Mouse (Mus musculus) forebrain, embryonic 14.5 days (tissue): ENCODE measurements at regions not wholly inside any gene's neighbourhood (a gene's known extent, or its start where the extent isn't known, plus 50 kb on each side); places are given as distances from the start of the nearest gene placed in this dataset.

Source experiments
- ATAC-seq: fragments of 200-750 bp; cut with Nextera tagmentation; 2 replicates; pipeline ENCODE4 v1.8.0; 2017; ENCODE audit warnings: mild to moderate bottlenecking, moderate library complexity
- DNase-seq: peaks from one replicate; pipeline ENCODE4 v3.0.0-alpha.2; 2015; ENCODE audit warnings: low spot score
- H3K27ac ChIP-seq: fragments of 300-500 bp; sonication (generic); 2 replicates; pipeline ENCODE4 v1.5.1; 2014; ENCODE audit warnings: low read depth, mild to moderate bottlenecking, control low read depth, low read length, moderate library complexity
- H3K27me3 ChIP-seq: fragments of 300-500 bp; sonication (generic); replicated peaks from 2 replicates; pipeline ENCODE4 v1.6.1; 2014; ENCODE audit warnings: low read length, control low read depth, mixed read lengths; ENCODE audit not compliant: control insufficient read depth, insufficient read depth
- H3K36me3 ChIP-seq: fragments of 300-500 bp; sonication (generic); 2 replicates; pipeline ENCODE4 v1.6.1; 2014; ENCODE audit warnings: low read length, control low read depth; ENCODE audit not compliant: control insufficient read depth, insufficient read depth
- H3K4me1 ChIP-seq: fragments of 300-500 bp; sonication (generic); 2 replicates; pipeline ENCODE4 v1.6.1; 2014; ENCODE audit warnings: antibody characterized with exemption, low read length, control low read depth; ENCODE audit not compliant: control insufficient read depth, insufficient read depth
- H3K4me2 ChIP-seq: fragments of 300-500 bp; sonication (generic); 2 replicates; pipeline ENCODE4 v1.6.1; 2014; ENCODE audit warnings: mild to moderate bottlenecking, control low read depth, low read length
- H3K4me3 ChIP-seq: fragments of 300-500 bp; sonication (generic); 2 replicates; pipeline ENCODE4 v1.5.1; 2014; ENCODE audit warnings: low read depth, low read length, control low read depth
- H3K9ac ChIP-seq: fragments of 300-500 bp; sonication (generic); 2 replicates; pipeline ENCODE4 v1.6.1; 2014; ENCODE audit warnings: mild to moderate bottlenecking, low read length, control low read depth, moderate library complexity
- H3K9me3 ChIP-seq: fragments of 300-500 bp; sonication (generic); replicated peaks from 2 replicates; pipeline ENCODE4 v1.6.1; 2016; ENCODE audit warnings: low read length, control low read depth, mixed read lengths; ENCODE audit not compliant: control insufficient read depth
- WGBS: fragments of 180-500 bp; shearing (Covaris S2); extraction: QIAGEN DNeasy Blood & Tissue Kit; methylation state at CpG from one replicate; pipeline ENCODE4 v1.1.7; 2014; 5-methylcytosine and 5-hydroxymethylcytosine counted together

DNA sequence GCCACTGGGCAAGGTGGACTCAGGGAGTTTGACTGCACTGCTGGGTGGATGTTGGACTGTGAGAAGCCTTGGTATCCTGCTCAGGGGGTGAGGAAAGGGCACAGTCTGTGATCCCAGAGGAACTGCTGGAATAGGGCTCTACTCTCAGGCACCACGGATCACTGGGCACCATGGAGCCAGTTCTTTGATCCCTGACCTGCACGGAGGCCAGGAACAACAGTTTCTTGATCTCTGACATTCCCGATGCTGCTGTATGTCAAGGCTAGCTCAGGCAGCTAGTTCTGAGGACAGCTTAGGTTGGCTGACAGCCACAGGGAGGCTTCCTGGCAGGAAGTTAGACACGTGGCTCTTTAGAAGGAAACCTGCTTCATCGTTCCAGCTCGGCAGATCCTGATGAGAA, 289.5 kb upstream of the Slit2 start:
- Histone ChIP-seq H3K4me1 (no peaks in the 10 kb centered on the region), H3K36me3 (no peaks in the 10 kb centered on the region), H3K4me3 (no peak overlapping the region), H3K27ac (no peak overlapping the region), H3K9ac (no peak overlapping the region), H3K9me3 (no peaks in the 10 kb centered on the region), H3K27me3 (no peaks in the 10 kb centered on the region), H3K4me2 (no peak overlapping the region)
- no peak for DNase-seq
- 88% methylated on average over 6 of the region's 6 CpGs for WGBS
- ATAC-seq: no peak

DNA sequence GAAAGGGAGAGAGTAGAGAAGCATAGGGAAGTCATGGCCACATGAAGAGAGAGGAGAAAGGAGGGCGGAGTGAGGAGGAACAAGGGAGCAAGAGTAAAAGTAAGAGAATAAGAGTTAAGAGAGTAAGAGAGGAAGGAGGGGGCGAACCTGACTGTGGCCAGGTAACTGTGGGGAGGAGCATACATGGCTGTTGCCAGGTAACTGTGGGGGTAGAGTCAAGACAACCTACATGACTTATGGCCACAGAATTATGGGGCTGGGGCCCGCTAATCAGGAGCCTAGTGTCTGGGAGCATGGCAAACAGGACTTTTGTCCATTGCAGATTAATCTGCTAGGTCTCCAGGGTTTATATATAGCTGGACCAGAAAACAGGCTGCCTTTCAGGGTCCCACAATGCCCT, 289.0 kb upstream of the Slit2 start:
- Histone ChIP-seq H3K4me3 (no peak overlapping the region), H3K4me2 (no peak overlapping the region), H3K9me3 (no peaks in the 10 kb centered on the region), H3K36me3 (no peaks in the 10 kb centered on the region), H3K27me3 (no peaks in the 10 kb centered on the region), H3K4me1 (no peaks in the 10 kb centered on the region), H3K27ac (no peak overlapping the region), H3K9ac (no peak overlapping the region)
- WGBS: 96% methylated on average over 3 of the region's 3 CpGs
- DNase-seq (no peak), ATAC-seq (no peak)

DNA sequence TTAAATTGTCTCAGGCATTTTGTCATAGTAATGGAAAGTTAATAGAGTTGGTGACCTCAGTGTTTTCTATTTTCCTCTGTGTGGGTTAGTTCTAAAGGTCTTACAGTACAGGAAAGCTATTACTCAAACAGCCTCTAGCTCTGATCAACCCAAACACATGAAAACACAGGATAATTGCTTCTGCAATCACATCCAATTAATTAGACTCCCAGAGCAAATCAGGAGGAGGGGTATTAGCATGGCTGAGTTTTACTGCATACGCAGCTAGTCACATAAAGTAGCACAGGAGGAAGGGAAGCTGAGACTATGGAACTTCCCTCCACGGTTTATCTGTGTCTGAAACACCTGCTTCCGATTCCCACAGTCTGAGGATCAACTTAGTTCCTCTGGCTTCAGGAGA, 288.3 kb upstream of the Slit2 start:
- 73% methylated on average over 3 of the region's 3 CpGs for WGBS

DNA sequence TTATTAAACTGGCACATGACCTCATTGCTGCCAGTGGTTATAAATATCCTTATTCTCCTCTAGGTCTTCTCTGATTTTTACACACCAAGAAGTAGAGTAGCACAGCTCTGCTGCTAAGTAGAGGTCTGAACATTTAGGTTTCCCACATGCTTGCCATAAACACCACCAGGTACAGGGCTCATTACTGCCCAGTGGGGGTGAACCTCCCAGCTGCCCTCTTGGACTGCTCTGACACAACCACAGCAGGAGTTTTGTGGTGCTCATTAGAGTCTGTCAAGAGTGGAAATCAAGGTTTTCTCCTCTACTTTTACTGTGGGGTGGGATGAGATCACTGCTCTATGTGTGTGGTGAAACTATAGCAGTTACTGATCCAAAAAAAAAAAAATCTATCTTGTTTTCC, 271.4 kb upstream of the Slit2 start:
- ATAC-seq: no peak
- Histone ChIP-seq H3K27me3 (no peaks in the 10 kb centered on the region), H3K9ac (no peak overlapping the region), H3K9me3 (no peaks in the 10 kb centered on the region), H3K4me1 (no peaks in the 10 kb centered on the region), H3K4me2 (no peak overlapping the region), H3K4me3 (no peak overlapping the region), H3K36me3 (no peaks in the 10 kb centered on the region), H3K27ac (no peak overlapping the region)
- no peak for DNase-seq

More for the DNA sequence above, 288.3 kb upstream of the Slit2 start:
- H3K27me3 ChIP-seq: no peaks in the 10 kb centered on the region
- ATAC-seq (no peak), DNase-seq (no peak)
- no peak overlapping the region for H3K4me3 ChIP-seq
- no peak overlapping the region for H3K27ac ChIP-seq
- H3K4me2 ChIP-seq: no peak overlapping the region
- no peak overlapping the region for H3K9ac ChIP-seq
- no peaks in the 10 kb centered on the region for H3K9me3 ChIP-seq
- H3K4me1 ChIP-seq: no peaks in the 10 kb centered on the region
- no peaks in the 10 kb centered on the region for H3K36me3 ChIP-seq

DNA sequence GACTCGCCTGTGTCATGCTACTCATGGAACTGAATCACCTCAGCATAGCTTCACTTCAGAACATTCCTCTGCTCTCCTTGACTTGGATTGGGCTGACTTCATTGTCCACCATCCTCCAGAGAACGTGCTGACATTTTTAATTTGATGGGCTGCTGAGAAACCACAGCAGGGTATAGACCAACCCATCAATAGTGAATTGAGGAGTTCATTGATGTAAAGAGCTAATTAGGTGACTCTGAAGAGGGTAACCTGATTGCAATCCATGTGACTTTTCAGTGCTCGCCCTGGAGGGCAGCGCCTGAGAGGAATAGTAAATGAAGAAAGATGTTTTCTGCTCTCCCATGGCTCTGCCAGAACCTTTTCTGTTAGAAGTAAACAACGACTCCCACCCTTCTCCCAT, 268.6 kb upstream of the Slit2 start:
- no peaks in the 10 kb centered on the region for H3K36me3 ChIP-seq
- WGBS: 13% methylated on average over 5 of the region's 5 CpGs
- no peak overlapping the region for H3K9ac ChIP-seq
- no peak overlapping the region for H3K4me2 ChIP-seq
- DNase-seq (no peak), ATAC-seq (no peak)
- H3K9me3 ChIP-seq: no peaks in the 10 kb centered on the region
- no peaks in the 10 kb centered on the region for H3K4me1 ChIP-seq
- H3K27ac ChIP-seq: no peak overlapping the region
- H3K27me3 ChIP-seq: no peaks in the 10 kb centered on the region
- H3K4me3 ChIP-seq: no peak overlapping the region

DNA sequence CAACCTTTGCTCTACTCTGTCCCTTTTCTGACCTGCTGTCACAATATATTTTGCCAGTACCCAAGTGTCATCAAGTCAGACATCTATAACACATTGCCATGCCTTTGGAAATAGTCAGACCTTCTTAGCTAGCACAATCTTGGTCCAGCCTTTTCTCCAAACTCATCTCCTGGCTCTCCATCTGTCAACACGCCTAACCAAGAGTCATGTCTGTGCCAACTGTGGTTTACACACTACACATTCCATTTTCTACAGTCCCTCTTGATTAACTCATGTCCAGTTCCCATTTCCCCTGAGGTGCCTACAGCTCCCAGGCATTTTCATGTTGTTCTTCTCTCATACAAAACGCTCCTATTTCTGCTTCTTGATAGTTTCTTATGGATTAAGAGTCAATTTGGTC, 258.0 kb upstream of the Slit2 start:
- H3K4me2 ChIP-seq: no peak overlapping the region
- no peaks in the 10 kb centered on the region for H3K27me3 ChIP-seq
- no peak for ATAC-seq
- DNase-seq: no peak
- H3K9ac ChIP-seq: no peak overlapping the region
- H3K27ac ChIP-seq: no peak overlapping the region
- 88% methylated on average over 2 of the region's 2 CpGs for WGBS
- H3K4me1 ChIP-seq: no peaks in the 10 kb centered on the region
- no peaks in the 10 kb centered on the region for H3K9me3 ChIP-seq
- no peaks in the 10 kb centered on the region for H3K36me3 ChIP-seq
- H3K4me3 ChIP-seq: no peak overlapping the region

DNA sequence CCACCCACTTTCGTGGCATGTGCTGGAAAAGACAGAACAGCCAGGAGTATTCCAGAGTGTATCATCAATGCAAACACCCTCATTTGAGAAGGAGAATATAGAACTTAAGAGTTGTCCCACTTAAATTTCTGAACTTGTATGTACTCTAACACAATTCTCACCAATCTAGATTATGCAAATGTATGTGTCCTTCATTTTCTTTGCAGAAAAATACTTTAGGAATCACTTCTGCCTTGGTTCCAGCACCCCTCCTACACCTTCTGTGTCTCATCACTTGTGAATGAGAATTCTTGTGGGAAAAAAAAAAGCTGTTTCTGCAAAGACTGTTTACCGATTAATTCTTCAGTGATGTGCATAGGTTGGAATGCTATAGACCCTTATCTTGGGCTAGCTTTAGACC, 240.2 kb upstream of the Slit2 start:
- Histone ChIP-seq H3K4me2 (no peak overlapping the region), H3K27ac (no peak overlapping the region), H3K9me3 (no peaks in the 10 kb centered on the region), H3K4me1 (no peaks in the 10 kb centered on the region), H3K9ac (no peak overlapping the region), H3K36me3 (no peaks in the 10 kb centered on the region), H3K4me3 (no peak overlapping the region), H3K27me3 (no peaks in the 10 kb centered on the region)
- WGBS: 92% methylated on average over 2 of the region's 2 CpGs
- DNase-seq: no peak
- ATAC-seq: no peak

DNA sequence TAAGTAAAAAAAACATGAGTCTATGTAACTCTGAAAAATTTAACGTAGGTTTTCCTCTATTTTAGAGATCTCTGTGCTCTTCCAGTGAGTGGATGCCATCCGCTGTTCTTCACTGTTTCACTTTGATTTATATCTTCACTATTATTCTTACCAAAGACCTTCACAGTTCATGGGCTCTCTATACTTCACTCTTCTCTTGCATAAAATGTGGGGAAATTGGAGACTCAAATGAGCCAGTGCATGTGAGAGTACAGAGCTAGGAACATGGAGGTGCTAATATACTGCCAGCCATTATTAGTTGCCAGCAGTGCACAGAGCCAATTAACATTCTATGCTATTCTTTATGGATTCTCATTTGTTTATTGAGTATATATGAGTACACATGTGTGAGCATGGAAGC, 237.8 kb upstream of the Slit2 start:
- no peaks in the 10 kb centered on the region for H3K4me1 ChIP-seq
- H3K4me2 ChIP-seq: no peak overlapping the region
- no peak for DNase-seq
- ATAC-seq: no peak
- no peak overlapping the region for H3K9ac ChIP-seq
- no peak overlapping the region for H3K27ac ChIP-seq
- no peaks in the 10 kb centered on the region for H3K9me3 ChIP-seq
- no peak overlapping the region for H3K4me3 ChIP-seq
- 94% methylated on average over 2 of the region's 2 CpGs for WGBS
- no peaks in the 10 kb centered on the region for H3K36me3 ChIP-seq
- H3K27me3 ChIP-seq: no peaks in the 10 kb centered on the region

DNA sequence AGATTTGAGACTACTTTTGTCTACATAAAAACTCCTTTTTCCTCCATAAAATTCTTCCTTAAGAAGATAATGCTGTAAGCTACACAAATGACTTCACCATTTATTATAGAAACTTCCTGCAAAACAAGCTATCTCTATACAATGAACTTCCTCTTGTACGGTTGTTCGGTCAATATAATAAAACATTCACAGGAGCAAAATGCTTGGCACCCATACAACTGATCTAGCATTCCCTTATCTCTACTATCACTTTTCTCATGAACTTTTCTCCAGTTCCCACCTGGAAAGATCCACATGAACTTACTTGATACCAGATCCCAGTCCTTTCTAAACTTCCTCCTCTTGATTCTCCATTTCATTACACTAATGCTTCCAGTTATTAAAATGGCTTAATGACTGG, 231.0 kb upstream of the Slit2 start:
- WGBS: 86% methylated on average over 2 of the region's 2 CpGs
- Histone ChIP-seq H3K9ac (no peak overlapping the region), H3K27me3 (no peaks in the 10 kb centered on the region), H3K4me1 (no peaks in the 10 kb centered on the region), H3K9me3 (no peaks in the 10 kb centered on the region), H3K27ac (no peak overlapping the region), H3K36me3 (no peaks in the 10 kb centered on the region), H3K4me3 (no peak overlapping the region), H3K4me2 (no peak overlapping the region)
- ATAC-seq (no peak), DNase-seq (no peak)
